Mouse (Mus musculus) spleen, adult 2 months (tissue): ENCODE measurements around the gene Fam19a4. TPM values are rescaled to one million over a fixed set of nuclear protein-coding genes. Genes with fewer than 3 reads are reported as not detected.
A peak's percentile ranks its signal among the peaks of the same experiment; 100 is the strongest.

Experiments
- DNase-seq, 2 experiments: peaks; one replicate each; pipeline versions ENCODE4 v3.0.0 to v3.0.0-alpha.2; 2012 to 2021; ENCODE audit warnings: low spot score in 2 of 2, low read depth in 1 of 2
- H3K27ac ChIP-seq: fragments of 200-500 bp; 2 replicates; pipeline ENCODE4 v1.5.1; 2012; ENCODE audit warnings: low read length, inconsistent platforms; ENCODE audit not compliant: insufficient read depth
- H3K27me3 ChIP-seq: fragments of 200-500 bp; 2 replicates; pipeline ENCODE4 v1.6.1; 2012; ENCODE audit warnings: mild to moderate bottlenecking, moderate library complexity, low read length, inconsistent platforms; ENCODE audit not compliant: control insufficient read depth, insufficient read depth
- H3K36me3 ChIP-seq: fragments of 200-500 bp; 2 replicates; pipeline ENCODE4 v1.6.1; 2012; ENCODE audit warnings: mild to moderate bottlenecking, low read length, inconsistent platforms; ENCODE audit not compliant: control insufficient read depth, insufficient read depth
- H3K4me1 ChIP-seq: fragments of 200-500 bp; 2 replicates; pipeline ENCODE4 v1.6.1; 2011; ENCODE audit warnings: inconsistent platforms; ENCODE audit not compliant: control insufficient read depth, insufficient read depth, insufficient read length
- H3K4me3 ChIP-seq: fragments of 200-500 bp; 2 replicates; pipeline ENCODE4 v1.5.1; 2011; ENCODE audit warnings: mild to moderate bottlenecking, inconsistent platforms; ENCODE audit not compliant: insufficient read depth, insufficient read length; ENCODE audit errors: extremely low read depth
- CTCF ChIP-seq: fragments of 200-500 bp; IDR thresholded peaks from 2 replicates; pipeline ENCODE4 v1.5.1; 2011; ENCODE audit warnings: mild to moderate bottlenecking, inconsistent platforms; ENCODE audit not compliant: insufficient read depth, insufficient read length, insufficient replicate concordance; ENCODE audit errors: extremely low read depth
- POLR2A ChIP-seq: fragments of 200-500 bp; IDR thresholded peaks from 2 replicates; pipeline ENCODE4 v1.6.1; 2011; ENCODE audit warnings: low read depth, low read length, inconsistent platforms
- WGBS: fragments of 180-500 bp; shearing (Covaris S2); methylation state at CpG from one replicate; pipeline ENCODE4 v1.1.7; 2018; 5-methylcytosine and 5-hydroxymethylcytosine counted together
- polyA plus RNA-seq: library from polyadenylated mRNA; depleted of rRNA; stranded (reverse); fragments of >200 nt; gene quantifications from 2 replicates; pipeline ENCODE4 v1.2.3, GENCODE M21; 2012; rRNA removed

The Fam19a4 gene
- not detected in 2 replicates for polyA plus RNA-seq

GRCm38 (mm10) chr6:97060074-97060681, at the start of gene Fam19a4:
Fam19a4 (minus strand) TSS chr6:97060413.
- Histone ChIP-seq H3K27me3 (peaks cover 3% of the 10 kb centered on the region; the same call in 1 of the 2 replicates), H3K36me3 (no peaks in the 10 kb centered on the region), H3K4me1 (0 out of 2 replicates have a peak, but pooled peaks cover 3% of the 10 kb centered on the region), H3K4me3 (no peak within 1 kb of the TSS), H3K27ac (no peak within 1 kb of the TSS)
- WGBS = 6% methylated on average over 30 of the region's 30 CpGs
- no peak for DNase-seq
- TF ChIP-seq POLR2A (no peak), CTCF (no peak)

- Histone ChIP-seq H3K4me3 (no peak overlapping the region), H3K36me3 (no peaks in the 10 kb centered on the region), H3K4me1 (no peaks in the 10 kb centered on the region), H3K27me3 (no peaks in the 10 kb centered on the region), H3K27ac (no peak overlapping the region)
- peak in 1 of 2 experiments; percentile 39 for DNase-seq
- TF ChIP-seq CTCF = peak; percentile 53; the same call in 1 of the 2 replicates
- TF ChIP-seq POLR2A = no peak
- WGBS = 18% methylated on average over 2 of the region's 2 CpGs
Measured at GRCm38 (mm10) chr6:97106777-97107176, 46.6 kb upstream of the Fam19a4 start.

GRCm38 (mm10) chr6:97106106-97106505, 45.9 kb upstream of the Fam19a4 start:
- 82% methylated on average over 8 of the region's 8 CpGs for WGBS
- Histone ChIP-seq H3K27me3 (0 out of 2 replicates have a peak, but pooled peaks cover 4% of the 10 kb centered on the region), H3K27ac (no peak overlapping the region), H3K4me3 (no peak overlapping the region), H3K4me1 (no peaks in the 10 kb centered on the region), H3K36me3 (no peaks in the 10 kb centered on the region)
- no peak for DNase-seq
- no peak for TF ChIP-seq POLR2A
- TF ChIP-seq CTCF = no peak

GRCm38 (mm10) chr6:97104264-97104852, 44.1 kb upstream of the Fam19a4 start:
- 73% methylated on average over 7 of the region's 7 CpGs for WGBS
- Histone ChIP-seq H3K27me3 (0 out of 2 replicates have a peak, but pooled peaks cover 4% of the 10 kb centered on the region), H3K27ac (no peak overlapping the region), H3K4me1 (no peaks in the 10 kb centered on the region), H3K36me3 (no peaks in the 10 kb centered on the region), H3K4me3 (no peak overlapping the region)
- DNase-seq = no peak
- TF ChIP-seq POLR2A (no peak), CTCF (peak; percentile 6; the same call in 1 of the 2 replicates)

- TF ChIP-seq POLR2A (no peak), CTCF (no peak)
Measured at GRCm38 (mm10) chr6:97101958-97102702, 41.9 kb upstream of the Fam19a4 start.

GRCm38 (mm10) chr6:97101190-97101957, 41.2 kb upstream of the Fam19a4 start:
- no peak overlapping the region for H3K4me3 ChIP-seq
- TF ChIP-seq CTCF = no peak
- TF ChIP-seq POLR2A = no peak
- no peak for DNase-seq
- H3K4me1 ChIP-seq = no peaks in the 10 kb centered on the region
- H3K27me3 ChIP-seq = 0 out of 2 replicates have a peak, but pooled peaks cover 4% of the 10 kb centered on the region
- 25% methylated on average over 12 of the region's 12 CpGs for WGBS
- H3K36me3 ChIP-seq = no peaks in the 10 kb centered on the region
- H3K27ac ChIP-seq = no peak overlapping the region

More at GRCm38 (mm10) chr6:97101958-97102702, 41.9 kb upstream of the Fam19a4 start:
- WGBS = 18% methylated on average over 15 of the region's 15 CpGs
- no peak overlapping the region for H3K27ac ChIP-seq
- H3K36me3 ChIP-seq = no peaks in the 10 kb centered on the region
- H3K4me3 ChIP-seq = no peak overlapping the region
- DNase-seq = no peak
- H3K27me3 ChIP-seq = 0 out of 2 replicates have a peak, but pooled peaks cover 4% of the 10 kb centered on the region
- no peaks in the 10 kb centered on the region for H3K4me1 ChIP-seq
